Mouse (Mus musculus) lung, postnatal 0 days (tissue): Measurements from ENCODE around the gene Mea1. TPM values are rescaled to one million over a fixed set of nuclear protein-coding genes. Genes with fewer than 3 reads are reported as not detected.

ENCODE experiments used
- ATAC-seq: fragments of 200-750 bp; cut with Nextera tagmentation; 2 replicates; pipeline ENCODE4 v1.8.0; 2017; ENCODE audit warnings: moderate library complexity
- DNase-seq: peaks from one replicate; pipeline ENCODE4 v3.0.0-alpha.2; 2016; ENCODE audit warnings: low spot score
- H3K27ac ChIP-seq: fragments of 300-500 bp; sonication (generic); 2 replicates; pipeline ENCODE4 v1.5.1; 2014; ENCODE audit warnings: antibody characterized with exemption, mild to moderate bottlenecking, low read length, mixed read lengths
- H3K27me3 ChIP-seq: fragments of 300-500 bp; sonication (generic); replicated peaks from 2 replicates; pipeline ENCODE4 v1.6.1; 2014; ENCODE audit warnings: low read length, mixed read lengths; ENCODE audit not compliant: insufficient read depth
- H3K36me3 ChIP-seq: fragments of 300-500 bp; sonication (generic); 2 replicates; pipeline ENCODE4 v1.6.1; 2014; ENCODE audit warnings: low read length, mixed read lengths; ENCODE audit not compliant: insufficient read depth
- H3K4me1 ChIP-seq: fragments of 300-500 bp; sonication (generic); 2 replicates; pipeline ENCODE4 v1.6.1; 2014; ENCODE audit warnings: antibody characterized with exemption, low read depth, low read length, mixed read lengths; ENCODE audit not compliant: insufficient read depth
- H3K4me2 ChIP-seq: fragments of 300-500 bp; sonication (generic); replicated peaks from 2 replicates; pipeline ENCODE4 v1.6.1; 2014; ENCODE audit warnings: low read depth, mild to moderate bottlenecking, low read length, moderate library complexity, mixed read lengths
- H3K4me3 ChIP-seq: fragments of 300-500 bp; sonication (generic); 2 replicates; pipeline ENCODE4 v1.5.1; 2014; ENCODE audit warnings: low read depth, low read length
- H3K9ac ChIP-seq: fragments of 300-500 bp; sonication (generic); replicated peaks from 2 replicates; pipeline ENCODE4 v1.6.1; 2014; ENCODE audit warnings: low read depth, mild to moderate bottlenecking
- H3K9me3 ChIP-seq: fragments of 300-500 bp; sonication (generic); 2 replicates; pipeline ENCODE4 v1.6.1; 2016; ENCODE audit warnings: low read length, mixed read lengths
- CTCF ChIP-seq: IDR thresholded peaks from 2 replicates; pipeline ENCODE4 v1.5.1; 2016; ENCODE audit warnings: antibody characterized with exemption, mild to moderate bottlenecking
- EP300 ChIP-seq: IDR thresholded peaks from 2 replicates; pipeline ENCODE4 v1.6.1; 2016; ENCODE audit warnings: antibody characterized with exemption, mild to moderate bottlenecking, control low read depth
- WGBS: fragments of 180-500 bp; shearing (Covaris S2); extraction: QIAGEN DNeasy Blood & Tissue Kit; methylation state at CpG from one replicate; pipeline ENCODE4 v1.1.7; 2014; 5-methylcytosine and 5-hydroxymethylcytosine counted together
- polyA plus RNA-seq: library from polyadenylated mRNA; unstranded; fragments of >200 nt; fragmentation: Nextera tagmentation; extraction: Ambion mirVana; gene quantifications from 2 replicates; pipeline ENCODE4 v1.2.1, GENCODE M21; 2015

Gene Mea1
- polyA plus RNA-seq, result 113 and 114 TPM in 2 replicates

GRCm38 (mm10) chr17:46678416-46678815 is at the start of gene Mea1:
Mea1 (plus strand) TSS chr17:46678793.
- no peak for ATAC-seq
- 76% methylated on average over 7 of the region's 9 CpGs for whole genome bisulfite sequencing

GRCm38 (mm10) chr17:46629685-46630441 is 48.7 kb upstream of the Mea1 start:
- H3K4me3 ChIP-seq, result peak overlapping the region; percentile 86
- peak overlapping the region; percentile 87 for H3K4me2 ChIP-seq
- H3K27me3 ChIP-seq, result no peaks in the 10 kb centered on the region
- H3K4me1 ChIP-seq, result 0 out of 2 replicates have a peak, but pooled peaks cover 5% of the 10 kb centered on the region
- 0 out of 2 replicates have a peak, but pooled peaks cover 7% of the 10 kb centered on the region for H3K36me3 ChIP-seq
- TF ChIP-seq EP300, result no peak; the same call in 1 of the 2 replicates
- TF ChIP-seq CTCF, result peak; percentile 33
- no peaks in the 10 kb centered on the region for H3K9me3 ChIP-seq
- peak overlapping the region; percentile 97 for H3K27ac ChIP-seq
- DNase-seq, result peak; percentile 95
- peak overlapping the region; percentile 94 for H3K9ac ChIP-seq
- 16% methylated on average over 12 of the region's 12 CpGs for WGBS
- peak; percentile 84 for ATAC-seq

More at GRCm38 (mm10) chr17:46678416-46678815, at the start of gene Mea1:
- H3K27ac ChIP-seq, result no peak within 1 kb of the TSS; the same call in 1 of the 2 replicates
- TF ChIP-seq CTCF (no peak), EP300 (no peak)
- no peaks in the 10 kb centered on the region for H3K27me3 ChIP-seq
- peak within 1 kb of the TSS; percentile 90 for H3K4me3 ChIP-seq
- DNase-seq, result peak; percentile 26
- peaks cover 17% of the 10 kb centered on the region; the same call in 1 of the 2 replicates for H3K36me3 ChIP-seq
- H3K9ac ChIP-seq, result peak within 1 kb of the TSS; percentile 65; the same call in 1 of the 2 replicates
- H3K4me1 ChIP-seq, result peaks cover 17% of the 10 kb centered on the region; the same call in 1 of the 2 replicates
- H3K9me3 ChIP-seq, result no peaks in the 10 kb centered on the region
- H3K4me2 ChIP-seq, result peak within 1 kb of the TSS; percentile 81

- TF ChIP-seq CTCF (peak; percentile 80), EP300 (no peak)
- Histone ChIP-seq H3K9ac (no peak overlapping the region), H3K9me3 (no peaks in the 10 kb centered on the region), H3K27me3 (no peaks in the 10 kb centered on the region), H3K36me3 (peaks cover 14% of the 10 kb centered on the region; the same call in 1 of the 2 replicates), H3K4me3 (no peak overlapping the region), H3K4me1 (no peaks in the 10 kb centered on the region), H3K4me2 (no peak overlapping the region; the same call in 1 of the 2 replicates), H3K27ac (no peak overlapping the region)
- DNase-seq (peak; percentile 94), ATAC-seq (peak; percentile 66)
- WGBS, result 16% methylated on average over 15 of the region's 15 CpGs
Measured at GRCm38 (mm10) chr17:46636831-46637523, 41.6 kb upstream of the Mea1 start.

GRCm38 (mm10) chr17:46639929-46640328 is 38.7 kb upstream of the Mea1 start:
- TF ChIP-seq EP300 (no peak), CTCF (no peak)
- DNase-seq (no peak), ATAC-seq (no peak)
- no peaks in the 10 kb centered on the region for H3K9me3 ChIP-seq
- no peak overlapping the region for H3K4me3 ChIP-seq
- H3K4me2 ChIP-seq, result no peak overlapping the region
- 77% methylated on average over 9 of the region's 9 CpGs for WGBS
- no peak overlapping the region for H3K27ac ChIP-seq
- H3K27me3 ChIP-seq, result no peaks in the 10 kb centered on the region
- H3K36me3 ChIP-seq, result peaks cover 17% of the 10 kb centered on the region; the same call in 1 of the 2 replicates
- no peak overlapping the region for H3K9ac ChIP-seq
- H3K4me1 ChIP-seq, result peaks cover 9% of the 10 kb centered on the region; the same call in 1 of the 2 replicates

- ATAC-seq, result no peak
- peaks cover 15% of the 10 kb centered on the region for H3K4me1 ChIP-seq
- no peak overlapping the region for H3K9ac ChIP-seq
- H3K27ac ChIP-seq, result no peak overlapping the region
- 0 out of 2 replicates have a peak, but pooled peaks cover 9% of the 10 kb centered on the region for H3K36me3 ChIP-seq
- no peaks in the 10 kb centered on the region for H3K27me3 ChIP-seq
- no peak for DNase-seq
- TF ChIP-seq EP300, result no peak
- TF ChIP-seq CTCF, result no peak
- no peak overlapping the region for H3K4me3 ChIP-seq
- no peaks in the 10 kb centered on the region for H3K9me3 ChIP-seq
- WGBS, result 90% methylated on average over 17 of the region's 17 CpGs
- no peak overlapping the region for H3K4me2 ChIP-seq
Measured at GRCm38 (mm10) chr17:46642060-46642459, 36.5 kb upstream of the Mea1 start.
